Mouse (Mus musculus): ENCODE data around the gene Cetn4.

Cetn4 gene

GRCm38 (mm10) chr3:37299470-37299869 is 13.0 kb downstream of the Cetn4 start:
- DNase-seq: no peak

- no peak for DNase-seq
These were observed 19.9 kb downstream of the Cetn4 start for GRCm38 (mm10) chr3:37292654-37293053.

GRCm38 (mm10) chr3:37291929-37292328 is 20.6 kb downstream of the Cetn4 start:
- DNase-seq: no peak

- DNase-seq: no peak
These were observed 21.5 kb downstream of the Cetn4 start for GRCm38 (mm10) chr3:37290881-37291541.

GRCm38 (mm10) chr3:37289237-37289636 is 23.3 kb downstream of the Cetn4 start:
- no peak for DNase-seq

- no peak for DNase-seq
These were observed 29.3 kb downstream of the Cetn4 start for GRCm38 (mm10) chr3:37283234-37283633.

GRCm38 (mm10) chr3:37282299-37282922 is 30.1 kb downstream of the Cetn4 start:
- no peak for DNase-seq

- no peak for DNase-seq
These were observed 31.6 kb downstream of the Cetn4 start for GRCm38 (mm10) chr3:37280871-37281270.

- DNase-seq: no peak
These were observed 32.3 kb downstream of the Cetn4 start for GRCm38 (mm10) chr3:37280221-37280620.

- no peak for DNase-seq
These were observed 37.8 kb downstream of the Cetn4 start for GRCm38 (mm10) chr3:37274661-37275060.

GRCm38 (mm10) chr3:37273092-37273491 is 39.4 kb downstream of the Cetn4 start:
- DNase-seq: no peak

- DNase-seq: peak; percentile 5
These were observed 41.3 kb downstream of the Cetn4 start for GRCm38 (mm10) chr3:37271209-37271608.

GRCm38 (mm10) chr3:37269926-37270325 is 42.6 kb downstream of the Cetn4 start:
- DNase-seq: no peak

GRCm38 (mm10) chr3:37268338-37268737 is 44.2 kb downstream of the Cetn4 start:
- no peak for DNase-seq

GRCm38 (mm10) chr3:37259331-37259999 is 53.0 kb downstream of the Cetn4 start:
- no peak for DNase-seq

GRCm38 (mm10) chr3:37257776-37258175 is 54.7 kb downstream of the Cetn4 start:
- DNase-seq: no peak
